Mouse (Mus musculus): ENCODE data around the gene Spag5.

Gene Spag5

DNA sequence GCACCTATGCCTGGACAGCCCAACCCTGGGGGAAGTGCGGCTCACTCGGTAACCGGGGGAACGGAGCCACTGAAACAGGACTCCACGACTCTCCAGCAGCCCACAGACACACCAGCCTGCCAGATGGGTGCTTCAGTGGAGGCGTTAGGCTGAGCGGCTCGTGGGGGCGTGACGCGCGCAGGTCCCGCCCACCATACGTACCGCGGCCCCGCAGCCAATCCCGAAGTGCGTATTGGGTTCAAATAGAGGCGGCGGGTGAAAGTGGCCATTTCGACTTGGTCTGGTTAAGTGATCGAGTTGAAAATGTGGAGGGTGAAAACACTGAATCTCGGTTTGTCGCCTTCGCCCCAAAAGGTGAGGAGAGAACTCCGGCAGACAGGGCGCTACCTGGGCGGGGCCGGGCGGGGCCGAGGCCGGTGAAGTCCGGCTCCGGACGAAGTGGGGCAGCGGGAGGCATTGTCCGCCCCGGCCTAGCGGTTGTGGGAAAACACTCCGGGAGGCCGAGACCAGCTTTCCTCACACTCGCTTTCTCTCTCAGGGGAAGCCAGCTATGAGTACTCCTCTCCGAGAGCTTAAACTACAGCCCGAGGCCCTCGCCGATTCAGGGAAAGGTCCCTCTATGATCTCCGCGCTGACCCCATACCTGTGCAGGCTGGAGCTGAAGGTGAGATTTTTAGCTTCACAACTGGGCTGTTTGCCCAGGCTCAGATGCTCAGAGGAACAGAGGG lies at the start of gene Spag5:
TSS of gene Spag5 (plus strand) at position 173 of the 728 bp plus-strand sequence.
- DNase-seq (ENCODE audit: low read depth, low spot score) = peak; percentile 96

DNA sequence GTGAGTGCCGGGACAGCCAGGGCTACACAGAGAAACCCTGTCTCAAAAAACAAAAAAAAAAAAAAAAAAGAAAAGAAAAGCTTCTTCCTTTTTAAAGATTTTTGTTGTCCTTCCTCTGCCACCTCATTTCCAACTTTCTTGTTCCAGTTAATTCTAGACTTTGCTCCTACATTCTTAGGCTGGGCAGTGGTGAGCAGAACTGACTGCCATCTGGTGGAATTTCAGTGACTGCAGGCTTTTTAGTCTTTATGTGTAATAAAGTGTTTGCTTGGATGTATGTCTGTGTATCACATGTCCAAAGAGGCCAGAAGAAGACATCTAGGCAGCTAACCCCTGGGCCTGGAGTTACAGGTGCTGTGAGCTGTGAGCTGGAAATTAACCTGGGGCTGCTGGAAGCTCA lies 44.7 kb upstream of the Spag5 start:
- peak; percentile 14 for DNase-seq (ENCODE audit: low read depth, low spot score)

DNA sequence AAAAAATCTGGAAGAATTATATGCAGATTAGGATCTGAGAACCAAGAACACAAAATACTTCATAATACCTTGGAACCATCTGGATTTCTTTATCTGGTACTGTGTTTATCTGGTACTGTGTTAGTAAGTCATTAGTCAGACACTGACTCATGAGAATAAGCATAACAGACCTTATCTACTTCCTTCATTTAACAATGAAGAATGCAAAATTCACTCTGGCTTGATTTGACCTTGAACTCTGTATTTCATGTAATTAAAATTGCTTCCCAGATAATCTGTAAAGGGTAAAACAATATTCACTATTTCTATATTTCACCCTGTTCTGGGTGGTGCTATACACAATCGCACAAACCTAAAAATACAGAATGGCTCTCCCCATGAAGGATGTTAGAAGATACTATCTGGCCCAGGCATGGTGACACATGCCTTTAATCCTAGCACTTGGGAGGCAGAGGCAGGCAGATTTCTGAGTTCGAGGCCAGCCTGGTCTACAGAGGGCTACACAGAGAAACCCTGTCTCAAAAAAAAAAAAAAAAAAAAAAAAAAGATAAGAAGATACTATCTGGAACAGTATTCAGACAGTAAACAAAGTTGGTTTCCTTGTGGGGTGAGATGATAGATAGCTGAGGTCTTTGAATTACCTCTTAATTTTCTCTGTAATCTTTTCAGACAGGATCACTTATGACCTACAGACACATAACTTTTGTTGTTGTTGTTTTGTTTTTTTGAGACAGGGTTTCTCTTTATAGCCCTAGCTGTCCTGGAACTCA lies 40.7 kb upstream of the Spag5 start:
- no peak for DNase-seq (ENCODE audit: low read depth, low spot score)

DNA sequence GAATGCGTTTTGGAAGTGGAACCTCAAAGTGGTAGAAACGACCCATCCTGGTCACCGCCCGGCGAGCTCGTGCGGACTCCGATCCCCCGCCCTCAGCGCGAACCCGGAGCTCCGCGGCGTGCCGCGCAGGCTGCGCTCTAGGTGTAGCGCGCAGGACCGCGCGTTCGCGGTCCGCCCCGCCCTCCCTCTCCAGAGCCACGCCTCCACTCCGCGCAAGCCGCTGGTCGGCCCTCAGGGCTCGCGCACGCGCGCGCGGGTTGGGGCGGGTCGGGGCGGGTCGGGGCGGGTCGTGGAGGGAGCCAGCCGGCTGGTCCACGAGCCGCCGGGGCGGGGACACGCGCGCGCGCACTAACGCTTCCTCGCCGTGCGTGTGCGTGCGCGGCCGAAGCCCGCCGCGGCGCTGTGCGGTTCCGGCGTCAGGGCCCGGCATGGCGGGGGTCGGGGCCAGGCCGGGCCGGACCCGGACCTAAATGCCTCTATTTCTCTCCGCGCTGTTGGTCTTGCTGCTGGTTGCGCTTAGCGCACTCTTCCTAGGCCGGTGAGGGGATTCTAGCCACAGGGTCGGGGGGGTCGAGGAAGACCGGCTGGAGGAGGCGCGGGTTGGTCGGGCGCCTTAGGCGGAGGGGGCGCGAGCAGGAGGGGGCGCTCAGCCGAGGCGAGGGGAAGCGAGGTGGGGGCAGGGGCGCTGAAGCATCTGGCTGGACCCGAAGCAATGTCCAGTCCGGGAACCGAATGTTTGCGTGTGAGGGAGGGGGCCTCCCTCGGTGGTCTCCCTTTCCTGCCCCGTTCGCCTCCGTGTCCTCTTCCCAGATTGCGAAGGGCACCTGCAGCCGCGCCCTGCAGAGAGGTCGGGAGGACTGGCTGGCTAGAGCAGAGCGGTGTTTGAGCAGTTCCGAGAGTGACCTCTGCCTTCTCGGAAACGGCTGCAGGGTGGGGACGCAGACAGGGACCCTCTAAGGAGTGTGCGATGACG lies 39.7 kb upstream of the Spag5 start, which contains the start of gene 2610507B11Rik:
TSS of gene 2610507B11Rik (plus strand) at position 373 of the 973 bp plus-strand sequence.
- peak; percentile 99 for DNase-seq (ENCODE audit: low read depth, low spot score)

DNA sequence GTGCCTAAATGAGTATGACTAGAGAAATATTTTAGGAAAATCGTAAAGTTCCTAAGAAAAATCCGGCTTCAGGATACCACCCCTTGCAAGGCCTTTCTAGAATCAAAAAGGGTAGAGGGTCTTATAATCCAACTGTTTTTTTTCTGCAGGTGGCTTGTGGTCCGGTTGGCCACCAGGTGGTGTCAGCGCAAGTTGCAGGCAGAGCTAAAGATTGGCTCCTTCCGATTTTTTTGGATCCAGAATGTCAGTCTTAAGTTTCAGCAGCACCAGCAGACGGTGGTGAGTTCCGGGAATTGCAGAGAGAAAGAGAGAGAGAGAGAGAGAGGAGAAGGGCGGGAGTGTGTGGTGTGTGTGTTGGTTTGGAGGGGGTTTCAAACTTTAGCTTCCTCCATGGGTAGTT lies 38.8 kb upstream of the Spag5 start:
- DNase-seq (ENCODE audit: low read depth, low spot score) = peak; percentile 89

DNA sequence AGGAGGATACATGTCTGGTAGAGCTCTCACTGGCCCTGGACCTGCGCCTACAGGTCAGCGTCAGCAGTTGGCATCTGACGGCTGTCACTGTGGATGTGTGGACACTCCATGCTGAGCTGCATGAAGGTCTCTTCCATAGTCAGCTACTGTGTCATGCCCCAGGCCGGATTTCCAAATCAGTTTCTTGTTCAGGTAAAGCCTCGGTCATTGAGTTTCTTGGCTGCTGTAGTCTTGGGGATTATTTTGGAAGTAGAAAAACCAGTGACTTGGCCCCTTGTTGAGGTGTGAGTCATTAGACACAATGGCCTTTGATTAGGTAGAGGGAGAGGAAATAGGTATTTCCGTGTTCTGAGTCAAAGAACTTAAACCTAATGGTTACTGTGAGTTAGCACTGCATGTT lies 35.8 kb upstream of the Spag5 start:
- DNase-seq (ENCODE audit: low read depth, low spot score) = no peak

DNA sequence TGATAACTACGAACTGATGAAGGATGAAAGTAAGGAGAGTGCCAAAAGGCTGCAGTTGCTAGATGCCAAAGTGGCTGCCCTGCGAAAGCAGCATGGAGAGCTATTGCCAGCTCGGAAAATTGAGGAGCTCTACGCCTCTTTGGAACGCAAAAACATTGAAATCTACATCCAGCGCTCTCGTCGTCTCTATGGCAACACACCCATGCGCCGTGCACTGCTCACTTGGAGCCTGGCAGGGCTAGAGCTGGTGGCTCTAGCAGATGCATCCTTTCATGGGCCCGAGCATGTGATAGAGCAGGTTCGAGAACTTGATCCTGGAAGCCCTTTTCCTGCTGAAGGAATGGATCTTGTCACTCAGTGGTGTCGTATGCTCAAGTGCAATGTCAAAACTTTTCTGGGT lies 29.3 kb upstream of the Spag5 start:
- DNase-seq (ENCODE audit: low read depth, low spot score) = no peak

DNA sequence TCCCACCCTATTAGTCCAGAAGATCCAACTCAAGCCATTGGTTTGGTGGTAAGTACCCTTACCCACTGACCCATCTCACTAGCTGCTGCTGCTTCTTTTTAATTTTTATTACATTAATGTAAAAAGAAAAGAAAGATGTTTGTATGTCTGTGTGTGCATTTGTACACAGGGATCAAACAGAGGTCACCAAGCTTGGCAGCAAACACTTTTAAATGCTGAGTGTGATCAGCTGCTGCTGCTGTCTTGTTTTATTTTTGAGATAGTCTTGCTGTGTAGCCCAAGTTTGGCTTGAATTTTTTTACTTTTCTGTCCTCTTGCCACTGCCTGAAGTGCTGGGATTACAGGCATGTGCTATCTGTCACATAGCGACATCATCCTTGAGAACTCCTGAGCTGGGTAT lies 25.7 kb upstream of the Spag5 start:
- DNase-seq (ENCODE audit: low read depth, low spot score) = no peak

DNA sequence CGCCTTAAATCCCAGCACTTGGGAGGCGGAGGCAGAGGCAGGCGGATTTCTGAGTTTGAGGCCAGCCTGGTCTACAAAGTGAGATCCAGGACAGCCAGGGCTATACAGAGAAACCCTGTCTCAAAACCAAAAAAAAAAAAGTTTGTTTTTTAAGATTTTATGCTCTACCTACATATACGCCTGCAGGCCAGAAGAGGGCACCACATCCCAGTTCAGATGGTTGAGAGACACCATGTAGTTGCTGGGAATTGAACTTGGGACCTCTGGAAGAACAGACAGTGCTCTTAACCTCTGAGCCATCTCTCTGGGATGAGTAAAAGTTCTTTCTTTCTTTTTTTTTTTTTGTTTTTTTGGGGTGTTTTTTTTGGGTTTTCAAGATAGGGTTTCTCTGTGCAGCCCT lies 25.2 kb upstream of the Spag5 start:
- peak; percentile 70 for DNase-seq (ENCODE audit: low read depth, low spot score)

DNA sequence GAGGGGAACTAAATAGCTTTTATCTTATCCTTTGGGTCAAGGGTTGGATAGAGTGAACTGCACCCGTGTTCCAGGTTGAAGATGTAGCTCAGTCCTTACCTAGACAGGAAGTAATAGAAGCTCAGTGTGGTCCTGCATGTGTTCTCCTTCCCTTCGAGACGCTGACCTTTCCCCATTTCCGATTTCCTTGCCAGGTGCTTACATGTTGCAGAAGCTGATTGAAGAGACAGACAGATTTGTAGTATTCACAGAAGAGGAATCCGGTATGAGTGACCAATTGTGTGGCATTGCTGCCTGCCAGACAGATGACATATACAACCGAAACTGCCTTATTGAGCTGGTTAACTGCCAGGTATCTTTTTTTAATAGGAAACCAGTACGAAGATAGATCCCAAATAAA lies 22.5 kb upstream of the Spag5 start:
- DNase-seq (ENCODE audit: low read depth, low spot score) = no peak

DNA sequence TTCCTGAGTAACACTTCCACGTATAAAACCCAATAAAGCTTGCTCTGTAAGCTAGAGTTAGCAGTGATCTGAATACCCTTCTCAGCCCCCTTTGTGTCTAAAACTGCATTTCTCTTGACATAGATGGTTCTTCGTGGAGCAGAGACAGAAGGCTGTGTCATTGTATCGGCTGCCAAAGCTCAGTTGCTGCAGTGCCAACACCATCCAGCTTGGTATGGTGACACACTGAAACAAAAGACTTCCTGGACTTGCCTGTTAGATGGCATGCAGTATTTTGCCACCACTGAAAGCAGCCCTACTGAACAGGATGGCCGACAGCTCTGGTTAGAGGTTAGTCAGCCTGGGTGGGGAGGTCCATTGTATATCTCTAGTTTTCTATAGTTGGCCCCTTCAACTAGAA lies 21.7 kb upstream of the Spag5 start:
- DNase-seq (ENCODE audit: low read depth, low spot score) = no peak

DNA sequence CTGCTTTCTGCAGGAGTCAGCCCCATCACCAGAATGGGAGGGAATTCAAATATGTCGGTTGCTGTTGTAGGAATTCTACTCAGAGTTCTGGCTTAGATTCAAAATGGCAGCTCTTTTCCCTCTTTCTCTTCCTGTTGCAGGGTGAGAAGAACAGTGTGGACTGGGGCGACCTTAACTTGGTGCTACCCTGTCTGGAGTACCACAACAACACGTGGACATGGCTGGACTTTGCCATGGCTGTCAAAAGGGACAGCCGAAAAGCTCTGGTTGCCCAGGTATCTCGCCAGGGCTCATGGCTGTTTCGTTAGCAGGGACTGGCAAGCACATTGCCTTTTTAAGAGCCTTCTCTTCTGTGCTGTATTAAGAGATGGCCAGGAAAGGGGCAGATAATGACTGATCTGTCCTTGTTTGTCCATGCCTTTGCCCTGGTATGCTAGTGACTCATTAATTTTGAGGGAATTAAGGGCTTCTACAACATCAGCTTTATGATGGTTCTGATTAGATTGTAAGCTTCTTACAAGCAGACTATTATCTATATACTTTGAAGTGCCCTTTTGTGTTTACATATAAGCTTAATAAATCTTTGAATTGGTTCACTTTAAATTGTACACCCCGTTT lies 12.1 kb upstream of the Spag5 start:
- DNase-seq (ENCODE audit: low read depth, low spot score) = no peak

DNA sequence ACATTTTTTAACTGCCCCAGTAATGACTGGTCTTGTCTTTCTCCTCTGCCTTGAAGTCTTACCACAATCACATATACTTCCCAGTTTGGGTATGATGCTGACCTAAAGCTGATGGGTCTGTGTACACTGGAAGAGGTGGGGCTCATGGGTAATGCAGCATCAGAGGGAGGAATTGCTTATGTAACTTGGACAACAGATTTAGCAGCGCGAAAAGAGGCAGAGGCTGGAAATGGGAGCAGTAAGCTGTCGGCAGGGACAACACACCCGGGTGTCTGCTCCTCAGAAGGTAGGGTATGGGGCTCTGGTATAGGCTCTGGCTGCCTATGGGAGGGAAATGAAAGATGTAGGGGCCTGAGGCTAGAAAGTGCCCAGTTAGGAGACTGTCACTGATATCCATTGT lies 10.7 kb upstream of the Spag5 start, which contains the start of gene BC030499:
TSS of gene BC030499 (plus strand) at position 188 of the 400 bp plus-strand sequence.
- no peak for DNase-seq (ENCODE audit: low read depth, low spot score)

DNA sequence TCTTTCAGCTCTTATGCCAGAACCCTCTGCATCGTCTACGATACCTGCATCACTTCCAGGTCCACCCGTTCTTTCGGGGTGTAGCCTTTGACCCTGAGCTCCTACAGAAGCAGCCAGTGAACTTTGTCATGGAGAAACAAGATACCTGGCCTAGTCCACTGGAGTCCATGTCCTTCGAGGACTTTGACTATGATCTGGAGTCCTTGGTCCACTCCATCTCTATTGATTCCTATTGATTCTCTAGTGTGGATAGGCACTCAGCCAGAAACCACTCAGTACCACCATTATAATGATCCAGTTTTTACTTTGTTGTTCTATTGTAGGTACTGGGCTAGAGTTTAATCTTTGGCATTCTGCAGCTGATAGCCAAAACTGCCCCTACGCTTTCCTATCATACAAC lies 6.7 kb upstream of the Spag5 start:
- DNase-seq (ENCODE audit: low read depth, low spot score) = no peak

DNA sequence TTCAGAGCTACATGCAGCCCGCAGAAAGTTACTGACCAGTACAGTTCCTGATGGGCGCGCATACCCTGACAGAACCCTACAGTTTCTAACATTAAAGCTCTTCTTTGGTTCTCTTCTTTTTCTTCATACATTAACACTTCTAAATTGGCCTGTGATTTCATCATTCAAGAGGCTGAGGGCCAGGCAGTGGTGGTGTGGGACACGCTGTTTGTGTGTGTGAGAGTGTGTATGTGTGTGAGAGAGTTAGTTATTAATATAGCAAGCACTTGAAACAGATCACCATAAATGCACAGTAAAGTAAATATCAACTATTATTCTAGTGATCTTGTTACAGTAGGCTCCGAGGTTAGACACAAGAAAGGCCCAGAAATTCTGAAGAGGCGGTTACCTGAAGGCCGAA lies 412 bp upstream of the Spag5 start:
- DNase-seq (ENCODE audit: low read depth, low spot score) = no peak

DNA sequence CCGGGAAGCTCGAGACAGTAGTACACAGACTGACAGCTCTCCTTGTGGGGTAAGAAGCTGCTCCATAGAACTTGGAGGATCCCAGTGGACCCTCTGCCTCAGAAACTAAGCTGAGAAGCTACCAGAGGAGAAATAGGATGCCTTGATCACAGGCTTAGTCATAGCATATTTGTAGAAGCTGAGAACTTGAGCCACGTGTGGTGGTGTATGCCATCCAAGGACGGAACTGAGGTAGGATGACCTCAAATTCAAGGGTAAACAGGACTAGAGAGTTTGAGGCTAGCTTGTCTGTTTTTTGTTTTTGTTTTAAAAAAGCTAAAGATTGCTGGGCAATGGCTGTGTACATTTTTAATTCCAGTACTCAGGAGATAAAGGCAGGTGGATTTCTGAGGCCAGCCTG lies 3.9 kb downstream of the Spag5 start:
- no peak for DNase-seq (ENCODE audit: low read depth, low spot score)

DNA sequence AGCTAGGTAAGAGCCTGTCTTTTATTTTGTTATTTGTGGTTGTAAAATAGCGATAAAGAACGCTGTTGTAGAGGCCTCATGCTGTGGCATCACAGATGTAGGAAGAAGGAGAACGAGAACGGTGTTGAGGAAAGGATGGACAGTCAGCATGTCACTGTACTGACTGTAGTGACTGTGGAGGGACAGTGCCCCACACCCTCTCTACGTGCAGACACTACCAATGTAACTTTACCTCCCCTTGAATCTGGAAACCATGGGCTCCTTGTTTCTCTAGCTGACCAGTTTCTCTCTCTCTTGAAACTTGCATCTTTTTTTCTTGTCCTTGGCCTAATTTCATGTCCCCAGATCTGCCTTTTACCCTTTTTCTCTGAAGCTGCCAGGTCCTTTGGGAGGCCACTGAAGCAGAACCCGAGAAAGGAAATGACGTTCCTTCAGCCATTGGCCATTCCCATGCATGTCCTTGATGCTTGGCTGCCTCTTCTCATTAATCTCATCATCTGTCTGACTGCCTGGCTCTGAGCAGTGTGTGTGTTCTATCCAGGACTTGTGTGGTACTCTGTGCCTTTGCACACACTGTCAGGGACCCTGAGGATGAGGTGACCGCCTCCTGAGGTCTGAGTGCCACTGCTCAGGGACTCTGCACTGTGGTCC lies 9.7 kb downstream of the Spag5 start:
- no peak for DNase-seq (ENCODE audit: low read depth, low spot score)

DNA sequence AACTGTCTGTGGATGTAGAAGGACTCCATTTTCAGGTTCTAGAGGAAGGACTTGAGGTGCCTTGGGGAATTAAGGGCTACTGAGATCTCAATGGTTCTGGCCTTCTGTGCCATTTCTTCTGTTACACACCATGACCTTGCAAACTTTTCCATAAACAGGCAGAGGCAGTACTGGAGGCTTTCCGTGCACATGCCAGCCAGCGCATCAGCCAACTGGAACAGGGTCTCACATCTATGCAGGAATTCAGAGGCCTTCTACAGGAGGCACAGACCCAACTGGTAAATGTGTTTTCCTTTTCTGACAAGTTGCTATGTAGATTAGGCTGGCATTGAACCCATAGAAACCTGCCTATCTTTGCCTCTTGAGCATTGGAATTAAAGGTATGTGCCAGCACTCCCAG lies 12.3 kb downstream of the Spag5 start:
- no peak for DNase-seq (ENCODE audit: low read depth, low spot score)

DNA sequence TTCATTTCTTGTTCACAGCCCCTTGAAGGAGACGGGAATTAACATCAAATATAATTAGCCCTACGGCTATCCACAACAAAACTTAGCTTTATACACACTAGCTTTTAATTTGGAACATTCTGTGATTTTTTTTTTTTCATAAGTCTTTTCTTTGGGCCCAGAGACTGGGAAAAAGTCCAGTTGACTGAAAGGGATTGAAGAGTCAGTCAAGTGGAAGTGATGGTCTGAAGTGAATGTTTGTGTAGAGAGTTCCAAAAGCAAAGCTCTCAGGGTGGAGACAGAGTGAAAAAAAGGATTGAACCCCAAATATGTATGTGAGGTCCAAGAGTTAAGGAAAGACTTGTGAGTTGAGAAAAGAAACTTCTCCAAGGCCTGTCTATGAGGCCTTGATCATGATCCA lies 17.1 kb downstream of the Spag5 start:
- DNase-seq (ENCODE audit: low read depth, low spot score) = no peak

DNA sequence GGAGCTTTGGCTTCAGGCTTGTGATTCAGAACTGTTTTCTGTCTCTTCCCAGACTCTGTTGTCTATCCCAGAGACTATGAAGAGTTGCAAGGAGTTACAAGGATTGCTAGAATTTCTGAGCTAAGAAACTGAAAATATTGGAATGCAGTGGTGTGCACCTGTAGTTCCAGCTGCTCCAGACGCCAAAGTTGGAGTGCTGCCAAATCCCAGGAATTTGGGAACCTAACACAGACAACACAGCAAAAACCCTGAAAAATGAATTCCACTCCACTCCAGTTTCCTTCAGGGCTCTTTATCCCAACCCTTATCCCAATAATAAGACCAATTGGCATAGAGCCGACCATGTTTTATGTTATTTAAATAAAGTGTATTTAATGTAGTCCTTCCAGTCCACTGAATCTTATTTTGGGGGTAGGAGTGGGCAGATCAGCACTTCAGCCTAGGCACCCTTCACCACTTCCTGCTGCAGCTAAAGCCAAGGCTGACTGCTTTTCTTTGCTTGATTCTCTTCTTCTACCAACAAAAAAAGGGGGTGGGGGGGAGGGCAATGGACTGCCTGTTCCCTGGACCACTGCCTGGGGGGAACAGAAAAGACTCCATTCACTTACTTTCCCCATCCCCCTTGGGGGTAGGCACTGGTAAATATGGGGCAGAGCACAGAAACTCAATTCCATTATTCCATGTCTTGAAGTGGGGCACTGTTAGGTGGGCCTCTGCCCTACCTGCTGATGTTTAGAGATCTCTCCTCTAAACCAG lies 20.9 kb downstream of the Spag5 start:
- no peak for DNase-seq (ENCODE audit: low read depth, low spot score)
